Mouse (Mus musculus) urinary bladder, adult 2 months (tissue): ENCODE data around the gene Srsf6. TPM values are rescaled to one million over a fixed set of nuclear protein-coding genes. Genes with fewer than 3 reads are reported as not detected.
"Not testable (repeated sequence)": the region's sequence is repeated elsewhere in the genome, so short reads cannot be mapped to it uniquely, and the experiment has no call there.

Experiments
- DNase-seq: peaks from one replicate; pipeline ENCODE4 v3.0.0; 2022; ENCODE audit warnings: low spot score
- polyA plus RNA-seq: library from polyadenylated mRNA; depleted of rRNA; stranded (reverse); fragments of >200 nt; gene quantifications from 2 replicates; pipeline ENCODE4 v1.2.3, GENCODE M21; 2012; rRNA removed

Srsf6 gene
- 188 and 261 TPM in 2 replicates for polyA plus RNA-seq

DNA sequence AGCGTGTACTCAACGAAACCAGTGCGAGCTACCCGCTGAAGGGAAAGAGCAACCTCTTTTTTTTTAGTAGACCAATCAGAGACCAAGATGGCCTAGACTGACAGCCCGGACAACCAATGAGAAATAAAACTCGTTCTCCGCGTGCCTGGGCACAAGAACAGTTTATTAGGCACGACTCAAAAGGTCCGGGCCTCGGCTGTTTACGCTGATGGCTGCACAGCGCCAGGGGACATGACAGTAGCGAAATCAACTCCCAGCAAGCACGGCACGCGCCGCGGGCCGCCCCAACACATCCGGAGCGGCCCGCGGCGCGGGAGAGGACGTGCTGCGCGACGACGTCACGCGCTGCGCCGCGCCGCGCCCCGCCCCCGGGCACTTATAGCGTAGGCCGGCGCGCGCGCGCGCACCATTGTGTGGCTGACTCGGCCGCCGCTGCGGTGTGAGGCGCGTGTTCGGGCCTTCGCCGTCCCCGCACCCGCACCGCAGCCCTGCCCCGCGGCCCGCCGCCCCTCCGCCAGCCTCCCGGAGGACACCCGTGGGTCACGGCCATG lies at the start of gene Srsf6:
Gene Srsf6, plus strand, starts transcription at position 406 of the 551 bp plus-strand sequence.
- DNase-seq = peak; percentile 82

GRCm38 (mm10) chr2:162884101-162884500 lies 47.2 kb upstream of the Srsf6 start:
- DNase-seq = no peak

DNA sequence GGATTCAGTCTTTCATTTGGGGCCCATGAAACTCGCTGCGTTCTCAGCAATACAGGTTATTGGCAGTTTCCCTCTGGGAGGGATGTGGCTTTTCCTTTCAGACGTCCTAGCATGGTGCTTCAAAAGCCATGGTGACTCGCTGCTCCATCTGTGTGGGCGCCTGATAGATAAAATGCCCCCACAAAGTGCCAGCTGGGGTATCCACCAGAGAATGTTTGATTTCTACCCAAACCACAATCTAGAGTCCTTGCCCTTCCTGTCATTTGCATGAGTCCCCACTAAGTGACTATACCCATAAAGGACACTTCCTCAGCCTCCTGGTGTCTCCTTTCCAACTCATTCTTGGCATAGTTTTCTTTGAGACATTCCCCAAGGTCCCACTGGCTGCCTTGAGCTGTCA lies 44.2 kb upstream of the Srsf6 start:
- DNase-seq = no peak

GRCm38 (mm10) chr2:162888677-162889076 lies 42.7 kb upstream of the Srsf6 start:
- no peak for DNase-seq

DNA sequence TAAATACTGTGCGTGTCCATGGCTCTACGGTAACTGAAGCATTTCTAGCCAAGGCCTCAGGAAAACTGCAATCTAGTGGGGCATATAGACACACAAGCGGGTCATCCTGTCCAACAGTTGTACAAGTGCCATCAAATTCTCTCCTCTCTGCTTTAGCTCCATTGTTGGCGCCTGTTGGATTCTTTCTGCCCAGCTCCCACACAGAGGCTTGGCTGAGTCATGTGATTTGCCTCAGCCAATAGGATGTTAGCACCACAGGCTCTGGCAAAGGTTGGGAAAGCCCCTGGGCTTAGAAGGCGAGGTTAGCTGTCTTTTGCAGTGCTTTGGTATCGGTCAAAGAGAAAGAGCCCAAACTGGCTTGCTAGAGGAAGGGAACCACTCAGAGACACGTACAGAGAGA lies 42.1 kb upstream of the Srsf6 start:
- DNase-seq = no peak

- DNase-seq = no peak
Observed at GRCm38 (mm10) chr2:162889731-162890130, 41.6 kb upstream of the Srsf6 start.

- DNase-seq = not testable (repeated sequence)
Observed at GRCm38 (mm10) chr2:162892979-162893378, 38.3 kb upstream of the Srsf6 start.

DNA sequence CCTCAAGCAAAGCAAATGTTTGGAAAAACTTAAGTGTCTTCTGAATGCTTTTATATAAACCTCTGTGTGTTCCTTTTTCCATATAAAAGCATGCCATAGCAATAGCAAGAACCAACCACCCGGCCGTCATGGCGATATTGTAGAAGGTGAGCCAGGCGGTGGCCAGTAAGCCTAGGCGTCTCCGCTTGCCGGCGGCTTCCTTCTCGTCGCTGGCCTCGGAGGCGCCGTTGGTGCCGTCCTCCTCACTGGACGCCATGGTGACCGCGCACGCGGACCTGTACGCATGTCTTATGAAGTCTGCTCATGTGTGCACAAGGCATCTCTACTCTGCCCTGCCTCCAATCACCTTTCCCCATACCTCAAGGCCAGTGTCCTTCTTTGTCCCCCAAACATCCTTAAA lies 32.1 kb upstream of the Srsf6 start:
- not testable (repeated sequence) for DNase-seq

DNA sequence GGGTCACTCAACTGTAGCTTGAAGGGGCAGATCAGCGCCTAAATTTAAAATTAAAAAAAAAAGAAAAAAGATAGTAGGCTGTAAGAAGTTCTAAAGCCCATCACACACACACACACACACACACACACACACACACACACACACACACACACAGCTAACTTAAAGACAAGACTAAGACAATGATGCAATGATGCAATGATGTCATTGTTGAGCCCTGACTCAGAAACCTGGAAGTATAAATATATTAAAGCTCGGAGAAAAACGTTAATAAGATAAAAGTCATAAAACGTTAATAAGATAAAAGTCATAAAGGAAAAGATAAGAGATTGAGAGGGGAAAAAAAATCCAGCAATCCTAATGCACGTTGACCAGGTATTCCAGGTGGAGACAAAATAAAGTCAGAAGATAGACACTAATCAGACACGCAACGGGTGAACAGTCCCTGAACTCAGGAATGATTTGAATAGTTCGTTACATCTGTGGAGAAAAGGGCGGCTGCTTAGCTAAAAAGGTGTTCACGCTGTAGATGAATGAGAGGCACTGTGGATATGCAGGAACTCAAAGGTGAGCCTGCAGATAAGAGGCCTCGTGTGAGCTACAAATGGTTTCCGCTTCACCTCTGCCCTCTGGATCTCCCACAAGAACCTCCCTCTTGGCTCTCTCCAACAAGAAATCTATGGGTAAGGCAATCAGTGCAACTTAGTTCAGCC lies 31.3 kb upstream of the Srsf6 start:
- DNase-seq = no peak

GRCm38 (mm10) chr2:162900590-162900916 lies 30.8 kb upstream of the Srsf6 start:
- no peak for DNase-seq

GRCm38 (mm10) chr2:162905902-162906301 lies 25.4 kb upstream of the Srsf6 start:
- no peak for DNase-seq

DNA sequence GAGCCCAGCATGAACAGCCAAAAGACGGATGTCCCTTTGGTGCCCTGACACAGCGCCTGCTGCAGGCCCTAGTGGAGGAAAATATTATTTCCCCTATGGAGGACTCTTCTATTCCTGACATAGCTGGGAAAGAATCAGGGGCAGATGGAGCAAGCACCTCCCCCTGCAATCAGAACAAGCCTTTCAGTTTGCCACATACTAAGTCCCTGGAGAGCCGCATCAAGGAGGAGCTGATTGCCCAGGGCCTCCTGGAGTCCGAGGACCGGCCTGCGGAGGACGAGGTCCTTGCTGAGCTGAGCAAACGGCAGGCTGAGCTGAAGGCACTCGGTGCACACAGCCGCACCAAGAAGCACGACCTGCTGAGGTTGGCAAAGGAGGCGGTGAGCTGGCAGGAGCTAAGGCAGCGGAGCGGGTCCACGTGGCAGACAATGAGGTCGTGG lies 23.3 kb upstream of the Srsf6 start:
- DNase-seq = no peak

- DNase-seq = no peak
Observed at GRCm38 (mm10) chr2:162914040-162914439, 17.3 kb upstream of the Srsf6 start.

GRCm38 (mm10) chr2:162914519-162914918 lies 16.8 kb upstream of the Srsf6 start:
- no peak for DNase-seq

GRCm38 (mm10) chr2:162919926-162920325 lies 11.4 kb upstream of the Srsf6 start:
- DNase-seq = no peak

DNA sequence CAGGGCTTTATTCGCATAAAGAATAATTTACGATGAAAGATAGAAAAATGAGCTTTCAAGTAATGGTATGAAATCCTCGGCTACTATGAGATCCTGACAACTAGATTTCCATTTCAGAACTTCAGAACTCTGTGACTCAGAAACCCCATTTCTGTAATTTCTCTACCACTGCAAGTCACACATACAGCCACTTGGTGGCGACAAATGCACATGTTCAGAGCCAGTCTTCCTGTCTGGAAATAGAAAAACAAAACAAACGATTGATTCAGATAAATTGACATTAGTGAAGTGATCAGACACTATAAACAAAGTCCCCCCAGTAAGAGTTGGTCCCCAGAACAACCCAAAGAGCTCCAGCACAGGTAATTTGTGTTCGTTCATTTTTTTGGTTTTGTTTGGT lies 9.1 kb upstream of the Srsf6 start:
- no peak for DNase-seq

GRCm38 (mm10) chr2:162922834-162923233 lies 8.5 kb upstream of the Srsf6 start:
- DNase-seq = no peak

- no peak for DNase-seq
Observed at GRCm38 (mm10) chr2:162924126-162924525, 7.2 kb upstream of the Srsf6 start.

DNA sequence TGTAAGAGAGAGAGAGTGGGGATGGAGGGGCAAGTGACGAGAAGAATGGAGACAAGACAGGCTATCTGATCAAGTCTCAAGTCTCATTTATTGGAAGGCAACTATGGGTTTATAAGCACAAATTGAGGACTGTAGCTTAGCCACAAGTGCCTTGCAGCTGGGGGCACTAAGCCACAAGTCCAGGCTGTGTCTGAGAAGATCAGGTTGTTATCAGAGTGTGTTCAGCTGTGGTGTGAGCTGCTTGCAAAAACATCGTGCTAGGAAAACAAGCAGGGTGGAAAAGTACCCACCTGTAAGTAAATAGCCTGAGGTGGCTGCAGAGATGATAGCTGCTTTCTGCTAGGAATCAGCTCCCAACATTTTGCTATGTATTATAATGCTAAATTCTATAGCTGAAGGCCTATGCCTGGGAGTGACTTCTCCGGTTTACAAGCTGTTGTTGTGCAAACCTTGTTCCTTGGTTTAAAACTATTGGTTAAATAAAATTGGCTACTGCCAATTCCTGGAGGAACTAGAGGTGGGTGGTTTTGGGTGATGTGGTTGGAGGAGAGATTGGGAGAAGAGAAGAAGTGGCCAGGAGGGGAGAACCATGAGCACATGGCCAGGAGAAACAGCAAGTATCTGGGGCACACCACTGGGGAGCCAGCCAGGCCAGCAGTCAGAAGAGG lies 3.3 kb upstream of the Srsf6 start:
- no peak for DNase-seq

DNA sequence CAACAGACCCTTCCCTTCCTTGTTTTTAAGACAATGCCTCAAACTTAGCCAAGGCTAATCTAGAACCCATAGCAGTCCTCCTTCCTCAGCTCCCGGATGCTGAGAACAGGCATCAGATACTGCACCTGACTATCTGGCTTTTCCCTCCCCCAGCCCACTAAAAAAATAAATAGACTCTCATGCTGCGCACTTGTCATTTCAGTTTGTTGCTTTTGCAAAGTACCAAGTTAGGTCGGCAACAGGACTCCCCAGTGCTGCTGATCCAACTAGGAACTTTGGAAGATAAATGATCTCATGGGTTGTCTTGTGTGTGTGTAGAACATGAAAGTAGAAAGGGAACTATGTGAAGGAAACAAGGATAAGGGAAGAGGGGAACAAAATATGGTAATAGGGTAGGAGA lies 1.6 kb upstream of the Srsf6 start:
- DNase-seq = no peak

DNA sequence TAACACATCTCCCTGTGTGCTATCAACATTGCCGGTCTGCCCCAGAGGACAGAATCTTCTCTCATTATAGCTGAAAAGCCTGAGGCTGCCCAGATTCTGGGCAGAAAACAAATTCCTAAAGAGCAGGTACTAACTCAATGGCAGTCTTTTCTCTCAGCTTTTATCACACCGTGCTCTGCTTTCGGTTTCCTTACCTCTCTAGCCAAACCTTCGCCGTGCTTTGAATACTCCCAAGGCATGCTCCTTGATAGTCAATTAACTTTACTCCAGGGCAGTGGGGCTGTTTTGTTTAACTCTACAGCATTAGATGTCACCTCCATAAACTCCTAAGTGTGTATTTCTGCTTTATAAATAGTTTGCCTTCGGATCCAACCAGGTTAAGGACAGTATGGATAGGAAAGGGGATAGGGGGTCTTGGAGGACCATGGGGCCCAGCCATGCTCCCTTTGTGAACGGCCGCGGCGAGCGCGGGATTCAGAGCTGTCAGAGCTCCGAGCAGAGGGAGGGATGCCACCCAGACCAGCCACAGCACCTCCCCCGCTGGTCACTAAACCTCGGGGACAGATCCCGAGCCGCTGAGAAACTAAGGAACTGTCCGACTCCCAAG lies 709 bp upstream of the Srsf6 start:
- no peak for DNase-seq

DNA sequence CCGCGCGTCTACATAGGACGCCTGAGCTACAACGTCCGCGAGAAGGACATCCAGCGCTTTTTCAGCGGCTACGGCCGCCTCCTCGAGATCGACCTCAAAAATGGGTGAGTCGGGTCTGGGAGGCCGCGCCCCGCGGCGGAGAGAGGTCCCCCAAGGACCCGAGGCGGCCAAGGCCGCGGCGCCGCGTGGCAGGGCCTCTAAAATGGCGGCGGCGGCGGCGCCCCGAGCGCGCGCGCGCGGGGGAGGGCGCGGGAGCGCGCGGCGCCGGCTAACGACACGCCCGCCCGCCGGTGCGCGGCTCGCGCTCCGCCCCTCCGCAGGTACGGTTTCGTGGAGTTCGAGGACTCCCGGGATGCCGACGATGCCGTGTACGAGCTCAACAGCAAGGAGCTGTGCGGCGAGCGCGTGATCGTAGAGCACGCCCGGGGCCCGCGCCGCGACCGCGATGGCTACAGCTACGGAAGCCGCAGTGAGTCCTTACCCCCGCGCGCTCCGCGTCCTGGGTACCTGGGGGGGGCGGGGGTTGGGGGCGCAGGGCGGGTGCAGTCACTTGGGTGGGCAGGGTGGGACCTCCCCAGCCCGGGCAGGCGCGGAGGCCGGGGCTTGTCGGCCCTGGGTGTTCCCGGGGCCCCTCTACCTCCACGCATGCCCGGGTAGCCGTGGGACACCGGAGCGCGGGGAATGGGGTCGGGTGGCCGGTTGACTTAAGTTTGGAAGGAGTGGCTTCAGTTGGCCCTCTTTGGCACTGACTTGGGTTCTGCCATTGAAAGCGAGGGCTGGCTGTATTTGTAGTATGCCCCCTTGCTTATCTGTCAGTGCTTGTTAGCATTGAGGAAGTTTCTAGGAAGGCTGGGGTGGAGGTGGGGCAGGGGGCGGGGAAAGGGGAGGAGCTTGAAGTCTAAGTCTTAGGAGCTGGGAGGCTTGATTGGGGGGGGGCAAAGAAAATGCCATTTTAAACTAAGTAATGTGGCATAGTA lies 634 bp downstream of the Srsf6 start:
- peak; percentile 68 for DNase-seq
